Mouse (Mus musculus) A20 (cell line): Measurements from ENCODE around the gene Ctf2.
A peak's percentile ranks its signal among the peaks of the same experiment; 100 is the strongest.
"Not testable (repeated sequence)": the region's sequence is repeated elsewhere in the genome, so short reads cannot be mapped to it uniquely, and the experiment has no call there.

ENCODE experiments used
- DNase-seq: peaks from one replicate; pipeline ENCODE4 v3.0.0-alpha.2; 2011; ENCODE audit warnings: low read depth, low spot score

Gene Ctf2

DNA sequence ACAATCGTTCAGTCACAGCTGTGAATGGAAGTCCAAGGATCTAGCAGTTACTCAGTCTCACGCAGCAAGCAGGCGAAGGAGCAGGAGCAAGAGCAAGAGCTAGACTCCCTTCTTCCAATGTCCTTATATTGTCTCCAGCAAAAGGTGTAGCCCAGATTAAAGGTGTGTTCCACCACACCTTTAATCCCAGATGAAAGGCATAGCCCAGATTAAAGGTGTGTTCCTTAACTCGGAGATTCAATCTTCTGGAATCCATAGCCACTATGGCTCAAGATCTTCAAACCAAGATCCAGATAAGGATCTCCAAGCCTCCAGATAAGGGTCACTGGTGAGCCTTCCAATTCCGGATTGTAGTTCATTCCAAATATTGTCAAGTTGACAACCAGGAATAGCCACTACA is at the start of gene Ctf2:
TSS of gene Ctf2 (minus strand) at position 101 of the 400 bp plus-strand sequence.
- not testable (repeated sequence) for DNase-seq

- DNase-seq, result no peak
Measured at GRCm38 (mm10) chr7:127778350-127778749, 46.4 kb upstream of the Ctf2 start.

GRCm38 (mm10) chr7:127777474-127778266 is 45.7 kb upstream of the Ctf2 start:
- DNase-seq, result peak; percentile 79

GRCm38 (mm10) chr7:127776878-127777473 is 45.0 kb upstream of the Ctf2 start:
- DNase-seq, result peak; percentile 99

- peak; percentile 85 for DNase-seq
Measured at GRCm38 (mm10) chr7:127776426-127776825, 44.5 kb upstream of the Ctf2 start, which contains the start of gene Setd1a. Gene Setd1a, plus strand, starts transcription at chr7:127776670.

GRCm38 (mm10) chr7:127775837-127776236 is 43.9 kb upstream of the Ctf2 start:
- DNase-seq, result not testable (repeated sequence)

- DNase-seq, result peak; percentile 88
Measured at GRCm38 (mm10) chr7:127773664-127774384, 41.9 kb upstream of the Ctf2 start.

- no peak for DNase-seq
Measured at GRCm38 (mm10) chr7:127772557-127772956, 40.6 kb upstream of the Ctf2 start.

GRCm38 (mm10) chr7:127772080-127772479 is 40.1 kb upstream of the Ctf2 start:
- DNase-seq, result no peak

DNA sequence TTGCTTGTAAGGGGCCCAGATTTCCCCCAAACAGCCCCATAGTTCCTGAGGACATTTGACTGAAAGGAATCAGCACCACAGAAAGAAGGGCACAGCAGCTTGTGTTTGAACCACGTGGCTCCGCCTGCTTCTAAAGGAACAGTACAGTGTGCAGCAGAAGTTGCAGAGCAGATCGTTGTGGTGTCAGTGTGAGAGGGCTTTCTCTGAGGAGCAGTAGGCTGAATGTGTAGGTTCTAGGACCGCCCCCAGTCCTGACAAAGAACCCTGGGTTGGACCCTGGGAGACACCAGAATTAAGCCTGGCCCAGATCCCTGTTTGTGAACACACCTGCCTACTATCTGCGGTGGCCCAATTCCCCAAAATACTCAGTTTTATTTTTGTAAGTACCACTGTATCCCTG is 39.3 kb upstream of the Ctf2 start:
- no peak for DNase-seq

GRCm38 (mm10) chr7:127770039-127770905 is 38.3 kb upstream of the Ctf2 start:
- DNase-seq, result peak; percentile 47

GRCm38 (mm10) chr7:127769651-127770038 is 37.7 kb upstream of the Ctf2 start, which contains the start of gene Orai3:
Gene Orai3, plus strand, starts transcription at chr7:127769815.
- DNase-seq, result peak; percentile 90

DNA sequence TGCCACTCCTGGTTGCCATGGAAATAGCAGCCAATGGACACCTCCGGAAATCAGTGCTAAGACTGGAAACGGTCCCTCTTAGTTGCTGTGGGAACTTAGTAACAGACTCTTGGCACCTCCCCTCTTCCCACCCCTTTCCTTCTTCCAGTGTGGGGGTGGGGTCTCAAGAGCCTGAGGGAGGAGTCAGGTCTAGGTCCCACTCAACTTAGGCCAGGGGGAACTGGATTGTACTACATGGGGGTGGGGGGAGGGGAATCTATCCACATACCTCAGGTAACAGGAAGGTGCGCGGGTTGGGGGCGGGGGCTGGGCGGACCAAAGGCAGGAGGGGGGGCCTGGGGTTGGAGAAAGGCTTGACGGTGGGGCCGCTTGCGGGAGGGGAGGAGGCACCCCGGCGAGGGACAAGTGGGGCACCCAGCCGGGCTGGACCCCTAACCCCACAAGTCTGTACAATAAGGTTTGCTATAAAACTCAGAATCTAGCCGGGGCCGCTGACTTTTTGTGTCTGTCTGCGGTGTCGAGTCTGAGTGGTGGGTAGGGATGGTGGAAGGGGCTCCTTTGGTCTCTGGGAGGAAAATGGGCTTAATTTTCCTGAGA is 37.1 kb upstream of the Ctf2 start:
- DNase-seq, result peak; percentile 39

DNA sequence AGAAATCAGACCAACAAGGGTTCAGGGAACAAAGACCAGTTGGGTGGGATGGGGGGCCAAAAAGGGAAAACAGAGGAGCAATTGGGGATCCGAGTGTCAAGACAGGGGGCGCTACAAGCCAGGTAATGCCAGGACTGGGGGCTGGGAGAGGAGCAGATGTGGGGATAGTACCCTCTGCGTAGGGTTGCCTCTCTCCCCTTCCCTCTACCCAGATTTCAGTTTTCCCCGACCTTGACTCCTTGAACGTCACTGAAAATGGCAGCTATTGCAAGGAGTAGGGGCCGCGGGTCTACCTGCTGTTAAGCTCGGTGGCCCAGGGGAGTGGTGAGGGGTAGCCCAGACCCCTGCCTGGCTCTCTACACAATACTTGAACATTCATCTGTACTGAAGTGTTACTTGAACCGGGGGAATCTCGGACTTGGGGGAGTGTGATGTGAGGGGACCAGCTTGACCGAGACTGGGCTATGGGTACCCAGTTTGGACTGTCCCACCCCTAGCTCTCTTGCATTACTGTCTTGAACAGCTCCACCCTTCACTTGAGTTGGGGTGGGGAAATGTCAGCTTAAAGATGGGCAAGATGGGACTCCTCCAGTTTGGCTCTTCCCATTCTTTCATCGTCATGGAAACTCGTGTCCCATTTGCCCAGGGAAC is 36.5 kb upstream of the Ctf2 start:
- DNase-seq, result peak; percentile 23

GRCm38 (mm10) chr7:127767671-127768345 is 35.8 kb upstream of the Ctf2 start:
- no peak for DNase-seq

DNA sequence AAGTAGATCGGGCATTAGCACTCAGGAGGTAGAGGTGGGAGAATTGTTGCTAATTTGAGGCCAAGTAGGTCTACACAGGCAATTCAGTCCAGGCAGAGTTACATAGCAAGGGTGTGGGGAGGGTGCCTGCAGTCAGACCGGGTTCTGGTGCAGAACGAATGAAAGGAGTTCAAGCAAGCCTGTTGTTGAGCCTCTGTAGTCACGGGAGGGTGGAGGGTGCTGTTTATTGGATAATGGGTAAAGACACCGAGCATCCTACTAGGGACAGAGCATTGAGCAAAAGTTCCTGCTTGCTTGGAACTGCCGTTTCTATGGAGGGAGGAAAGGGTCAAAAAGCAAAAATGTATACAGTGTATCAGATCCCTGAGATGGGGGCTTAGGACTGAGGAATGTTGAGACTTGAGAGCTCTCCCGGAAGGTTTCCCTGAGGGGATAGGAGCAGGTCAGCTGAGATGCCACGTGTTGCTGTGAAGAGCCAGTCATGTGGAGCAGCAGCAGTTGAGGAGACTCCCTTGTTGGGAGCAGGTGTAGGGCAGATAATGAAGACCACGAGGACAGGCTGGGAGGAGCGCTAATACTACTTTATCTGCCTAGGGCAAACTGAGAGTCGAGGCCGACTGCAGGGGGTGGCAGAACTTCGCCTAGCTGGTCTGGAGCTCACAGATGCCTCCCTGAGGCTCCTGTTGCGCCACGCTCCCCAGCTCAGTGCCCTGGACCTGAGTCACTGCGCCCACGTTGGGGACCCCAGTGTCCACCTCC is 35.1 kb upstream of the Ctf2 start:
- DNase-seq, result no peak

GRCm38 (mm10) chr7:127765756-127766155 is 33.8 kb upstream of the Ctf2 start:
- DNase-seq, result no peak

DNA sequence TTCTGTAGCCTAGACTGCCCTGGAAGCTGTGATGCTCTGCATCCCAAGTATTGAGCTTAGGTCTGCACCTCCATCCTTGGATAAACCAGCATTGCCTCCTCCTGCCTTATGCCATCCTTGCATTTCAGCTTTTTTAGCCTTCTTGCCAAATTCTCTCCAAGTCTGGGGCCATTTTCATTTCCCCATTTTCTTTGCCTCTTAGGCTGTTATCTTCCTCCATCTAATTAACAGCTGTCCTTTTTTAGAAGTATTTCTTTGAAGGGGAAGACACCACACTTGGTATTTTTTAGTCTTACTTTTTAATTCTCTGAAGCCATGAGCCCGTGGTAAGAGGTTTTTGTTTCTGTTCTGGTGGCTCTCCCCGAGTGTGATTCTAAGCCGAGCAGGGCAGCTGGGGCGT is 31.7 kb upstream of the Ctf2 start:
- peak; percentile 73 for DNase-seq

DNA sequence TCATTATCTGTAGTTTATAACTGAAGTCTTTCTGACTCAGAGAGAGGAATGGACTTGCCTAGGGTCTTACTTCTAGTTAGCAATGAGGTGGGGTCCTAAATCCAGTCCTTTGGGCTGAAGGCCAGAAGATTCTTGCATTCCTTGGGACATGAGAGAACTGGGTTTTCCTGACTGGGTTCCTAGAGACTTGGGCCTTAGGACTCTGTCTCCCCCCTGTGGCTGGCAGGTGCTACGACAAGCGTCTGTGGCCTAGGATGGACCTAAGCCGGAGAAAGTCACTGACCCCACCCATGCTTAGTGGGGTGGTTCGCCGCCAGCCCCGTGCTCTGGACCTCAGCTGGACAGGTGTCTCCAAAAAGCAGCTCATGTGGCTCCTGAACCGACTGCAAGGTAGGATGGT is 29.1 kb upstream of the Ctf2 start:
- peak; percentile 61 for DNase-seq
